Mouse (Mus musculus) heart, postnatal 36 days (tissue): ENCODE measurements around the gene Dstn. TPM values are rescaled to one million over a fixed set of nuclear protein-coding genes. Genes with fewer than 3 reads are reported as not detected.

Source experiments
- DNase-seq, 2 experiments: peaks; one replicate each; pipeline ENCODE4 v3.0.0; 2021 to 2022
- intact Hi-C: fragments of 180-260 bp; cut with DNase I; formaldehyde crosslinking; loops from one replicate; pipeline ENCODE4 v1.15.1; 2025
- total RNA-seq, 2 experiments: library from RNA; stranded (reverse); gene quantifications; 2 replicates each; pipeline ENCODE4 v1.2.3; 2021

Gene Dstn
- 100 to 1,000 TPM; 196 to 202 TPM for total RNA-seq

DNA sequence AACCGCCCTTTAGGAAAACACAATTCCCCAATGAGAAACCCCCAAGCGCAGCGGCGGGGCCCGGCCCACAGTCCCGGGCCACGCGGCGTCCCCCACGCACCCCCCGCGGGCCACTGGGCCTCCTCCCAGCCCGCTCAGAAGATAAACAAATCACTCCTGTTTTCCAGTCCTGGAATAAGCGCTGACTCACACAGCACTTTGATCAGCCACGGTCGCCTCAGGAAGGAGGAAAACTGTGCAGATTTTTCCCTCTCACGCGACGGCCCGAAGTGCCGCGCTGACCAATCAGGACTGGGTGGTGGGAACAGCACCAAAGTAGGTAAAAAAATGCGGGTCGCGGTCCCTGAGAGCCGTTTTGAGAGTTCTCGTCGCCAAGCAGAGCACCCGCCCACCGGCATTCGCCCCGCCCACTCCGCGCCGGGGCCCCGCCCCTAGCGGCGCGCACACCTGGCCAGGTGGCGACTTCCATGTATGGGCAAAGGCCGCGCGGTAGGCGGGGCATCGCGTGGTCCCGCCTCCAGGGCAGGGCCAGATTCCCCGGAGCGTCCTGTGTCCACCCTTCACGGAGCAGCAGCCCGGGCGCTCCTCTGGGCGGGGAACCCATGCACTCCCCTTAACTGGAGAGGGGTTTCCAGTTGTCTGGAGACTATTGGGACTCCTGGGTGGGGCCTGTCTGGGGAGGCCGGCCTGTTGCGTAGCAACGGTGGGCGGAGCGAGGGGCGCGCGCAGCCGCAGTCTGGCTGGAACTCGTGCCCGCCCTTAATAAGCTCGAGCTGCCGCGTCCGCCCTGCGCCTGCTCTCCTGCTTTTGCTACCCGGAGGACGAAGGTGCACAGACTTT, at the start of gene Dstn:
Gene Dstn (plus strand): TSS at position 561 of the 840 bp plus-strand sequence.
- intact Hi-C loops: loop anchor here (2.0 to 5.0 kb wide), 6 partner anchors 38 to 357 kb away; partner anchors contain the start of genes Mgme1, Rrbp1 and Snx5

DNA sequence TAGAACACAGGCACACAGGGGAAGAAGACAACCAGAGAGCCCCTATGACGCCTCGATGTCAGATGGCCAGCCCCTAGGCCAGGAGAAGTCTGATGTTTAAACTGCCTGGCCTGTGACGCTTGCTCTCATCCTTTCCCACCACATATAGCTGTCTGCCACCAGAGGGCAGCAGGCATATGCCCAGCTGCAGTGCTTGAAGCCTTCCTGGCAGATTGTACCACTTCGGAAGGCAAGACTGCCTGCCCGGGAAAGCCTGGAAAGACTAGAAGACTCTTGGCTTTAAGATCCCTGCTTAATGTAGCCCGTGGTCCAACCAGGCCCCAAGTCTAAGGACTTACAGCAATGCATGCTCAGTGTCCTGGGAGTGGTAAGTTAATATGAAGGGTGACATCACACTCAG, 47.8 kb upstream of the Dstn start:
- peak; percentile 78 to 81 for DNase-seq
- intact Hi-C loops: loop anchor here (1.0 to 5.0 kb wide), 7 partner anchors 29 to 585 kb away; no protein-coding TSS in a partner anchor

More for the DNA sequence above, at the start of gene Dstn:
- DNase-seq: peak; percentile 99

GRCm38 (mm10) chr2:143870936-143871688, 44.0 kb upstream of the Dstn start:
- peak in 1 of 2 experiments; percentile 45 for DNase-seq
- intact Hi-C loops: no loop called here

DNA sequence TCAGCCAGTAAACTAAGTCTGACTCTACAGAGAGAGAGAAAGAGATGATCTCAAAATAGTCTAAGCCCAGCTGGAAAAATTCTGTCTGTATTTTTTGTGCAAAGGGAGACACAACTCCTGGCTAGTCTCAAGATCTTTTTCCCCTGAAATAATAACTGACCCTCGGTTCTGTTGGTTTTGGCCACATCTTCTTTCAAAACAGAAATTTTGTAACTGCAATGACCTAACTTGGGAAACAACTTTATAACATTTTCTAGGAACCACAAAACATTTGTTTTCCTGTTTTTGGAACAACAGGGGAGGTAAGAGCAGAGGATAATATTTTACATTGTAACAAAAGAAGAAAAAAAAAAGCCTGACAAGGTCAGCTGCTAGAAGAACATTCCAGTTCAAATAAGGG, 39.1 kb upstream of the Dstn start:
- DNase-seq: no peak
- intact Hi-C loops: loop anchor here (2.0 kb wide), 1 partner anchor 39 kb away; the partner anchor contains the start of gene Dstn

GRCm38 (mm10) chr2:143876929-143877632, 38.0 kb upstream of the Dstn start:
- intact Hi-C loops: loop anchor here (2.0 kb wide), 1 partner anchor 38 kb away; the partner anchor contains the start of gene Dstn
- no peak for DNase-seq

GRCm38 (mm10) chr2:143879311-143879710, 35.8 kb upstream of the Dstn start:
- DNase-seq: no peak
- intact Hi-C loops: no loop called here

DNA sequence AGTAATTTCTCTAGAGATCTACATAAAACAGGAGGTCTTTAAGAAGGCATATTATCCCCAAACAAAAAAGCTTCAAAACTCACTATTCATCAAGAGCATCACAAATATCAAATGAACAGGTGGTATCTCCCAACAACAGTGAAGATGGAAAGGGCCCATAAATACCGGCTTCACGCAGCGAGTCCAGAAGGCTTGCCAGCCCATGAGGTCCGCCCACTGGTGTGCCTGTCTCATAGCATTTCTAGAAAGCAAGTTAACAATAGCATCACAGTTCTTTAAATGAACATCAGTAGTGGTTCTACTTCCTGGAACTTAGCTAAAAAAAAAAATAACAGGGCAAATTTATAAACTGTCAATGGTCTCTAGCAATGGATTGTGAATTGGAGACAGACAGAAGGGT, 33.1 kb upstream of the Dstn start:
- intact Hi-C loops: no loop called here
- DNase-seq: no peak

GRCm38 (mm10) chr2:143882606-143883288, 32.4 kb upstream of the Dstn start:
- intact Hi-C loops: no loop called here
- DNase-seq: no peak

DNA sequence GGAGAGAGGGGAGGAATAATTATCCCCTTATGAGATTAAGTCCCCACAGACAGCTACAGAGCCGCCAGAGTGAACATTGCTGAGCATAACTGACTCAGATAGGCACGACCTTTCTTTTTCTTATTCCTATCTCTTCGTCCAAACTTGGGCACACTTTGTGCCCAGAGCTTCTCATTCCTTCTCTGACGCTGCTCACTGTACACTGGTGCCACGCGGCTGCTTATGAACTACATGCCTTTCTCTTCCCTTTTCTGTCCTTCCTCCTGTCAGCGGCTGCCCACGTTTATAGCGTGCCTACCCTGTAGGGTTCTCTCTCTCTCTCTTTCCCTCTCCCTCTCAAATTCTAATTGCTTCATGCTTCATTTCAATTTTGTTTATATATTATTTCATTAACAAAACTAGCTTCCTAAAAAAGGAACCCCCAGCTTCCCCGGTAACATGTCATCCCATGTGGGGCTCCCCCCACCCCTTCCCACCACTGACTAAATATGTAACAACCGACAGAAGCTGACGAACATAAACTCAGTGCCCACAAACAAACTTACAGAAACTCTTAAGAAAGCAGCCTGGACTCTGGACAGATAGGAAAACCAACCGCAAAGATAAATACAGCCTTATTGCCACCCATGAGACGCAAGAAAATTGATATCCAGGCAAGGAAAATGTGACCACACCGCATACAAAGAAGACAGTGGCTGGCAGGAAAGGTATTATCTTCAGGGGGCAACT, 25.8 kb upstream of the Dstn start:
- DNase-seq: no peak
- intact Hi-C loops: no loop called here

DNA sequence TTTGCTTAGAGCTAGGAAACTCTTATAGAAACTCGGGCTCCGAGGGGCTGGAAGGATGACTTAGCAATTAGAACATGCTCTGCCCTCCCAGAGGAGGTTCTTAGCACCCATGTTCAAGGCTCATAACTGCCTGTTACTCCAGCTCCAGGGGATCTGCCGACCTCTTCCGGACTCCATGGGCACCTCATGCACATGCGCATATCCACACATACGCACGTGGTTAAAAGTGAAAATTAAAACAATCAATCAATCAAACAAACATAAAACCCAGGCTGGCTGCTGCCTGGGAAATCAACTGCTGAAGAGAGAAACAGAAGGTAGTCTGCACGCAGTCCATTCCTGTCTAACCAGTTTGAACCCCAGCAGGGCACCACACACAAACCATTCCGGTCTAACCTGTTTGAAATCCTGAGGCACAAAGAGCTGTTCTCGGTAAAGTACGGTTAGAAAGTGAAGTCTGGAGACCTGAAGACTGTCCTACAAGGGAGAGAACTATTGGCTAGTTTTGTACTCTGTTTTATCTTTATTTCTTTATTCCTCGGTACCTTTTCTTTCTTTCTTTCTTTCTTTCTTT, 25.2 kb upstream of the Dstn start:
- intact Hi-C loops: no loop called here
- DNase-seq: no peak

- intact Hi-C loops: no loop called here
These were observed 23.6 kb upstream of the Dstn start for GRCm38 (mm10) chr2:143891302-143892048.

DNA sequence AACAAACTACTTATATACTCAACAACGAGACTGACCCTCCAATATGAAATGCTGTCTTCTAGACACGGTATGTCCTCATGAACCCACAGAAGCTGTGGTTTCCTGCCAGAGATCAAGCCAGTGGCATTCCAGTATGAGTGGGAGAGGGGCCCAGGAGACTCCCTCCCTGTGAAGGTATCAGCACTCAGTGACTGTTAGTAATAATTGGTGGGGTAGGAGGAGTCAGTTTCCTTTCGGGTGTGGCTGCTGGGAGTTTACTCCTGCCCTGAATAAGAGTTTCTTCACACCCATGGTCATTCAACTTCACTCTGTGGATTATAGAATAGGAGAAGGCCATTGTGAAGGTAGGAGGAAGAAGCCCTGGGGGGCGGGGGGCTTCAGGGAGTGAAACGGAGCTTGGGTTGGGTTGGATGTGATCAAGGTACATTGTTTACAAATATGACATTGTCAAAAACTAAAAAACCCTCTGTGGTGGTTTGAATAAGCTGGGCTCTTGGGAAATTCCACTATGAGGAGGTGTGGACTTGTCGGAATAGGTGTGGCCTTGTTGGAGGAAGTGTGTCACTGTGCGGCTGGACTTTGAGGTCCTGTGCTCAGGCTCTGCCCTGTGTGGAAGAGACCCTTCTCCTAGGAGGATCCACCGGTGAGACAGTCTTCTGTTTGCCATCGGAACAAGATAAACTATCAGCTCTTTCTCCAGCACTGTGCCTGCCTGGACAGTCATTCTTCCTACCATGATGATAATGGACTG, 15.5 kb upstream of the Dstn start:
- DNase-seq: no peak
- intact Hi-C loops: no loop called here

More at GRCm38 (mm10) chr2:143891302-143892048, 23.6 kb upstream of the Dstn start:
- DNase-seq: no peak

- DNase-seq: no peak
- intact Hi-C loops: no loop called here
These were observed 14.2 kb upstream of the Dstn start for GRCm38 (mm10) chr2:143900821-143901351.

- intact Hi-C loops: no loop called here
- DNase-seq: no peak
These were observed 11.6 kb upstream of the Dstn start for GRCm38 (mm10) chr2:143903376-143904045.

GRCm38 (mm10) chr2:143904896-143905295, 10.2 kb upstream of the Dstn start:
- intact Hi-C loops: no loop called here
- no peak for DNase-seq

- no peak for DNase-seq
- intact Hi-C loops: no loop called here
These were observed 5.9 kb upstream of the Dstn start for GRCm38 (mm10) chr2:143909230-143909629.

GRCm38 (mm10) chr2:143912199-143912598, 2.9 kb upstream of the Dstn start:
- intact Hi-C loops: loop anchor here (5.0 kb wide), 2 partner anchors 45 to 360 kb away; partner anchors contain the start of genes Mgme1 and Snx5
- DNase-seq: no peak
